Mouse (Mus musculus) neural tube, embryonic 11.5 days (tissue): Measurements from ENCODE around the gene Ranbp3l. TPM values are rescaled to one million over a fixed set of nuclear protein-coding genes. Genes with fewer than 3 reads are reported as not detected.

Source experiments
- ATAC-seq: fragments of 200-750 bp; cut with Nextera tagmentation; 2 replicates; pipeline ENCODE4 v1.8.0; 2017; ENCODE audit warnings: moderate number of reproducible peaks, mild to moderate bottlenecking, moderate TSS enrichment, moderate library complexity; ENCODE audit not compliant: insufficient read depth, low FRiP score, low TSS enrichment
- DNase-seq: peaks from one replicate; pipeline ENCODE4 v3.0.0-alpha.2; 2015; ENCODE audit warnings: low spot score
- H3K27ac ChIP-seq: fragments of 300-500 bp; sonication (generic); 2 replicates; pipeline ENCODE4 v1.5.1; 2014; ENCODE audit warnings: low read depth, mild to moderate bottlenecking, low read length
- H3K27me3 ChIP-seq: fragments of 300-500 bp; sonication (generic); 2 replicates; pipeline ENCODE4 v1.6.1; 2014; ENCODE audit warnings: mild to moderate bottlenecking, low read length, mixed read lengths; ENCODE audit not compliant: control insufficient read depth, insufficient read depth
- H3K36me3 ChIP-seq: fragments of 300-500 bp; sonication (generic); 2 replicates; pipeline ENCODE4 v1.6.1; 2014; ENCODE audit warnings: mild to moderate bottlenecking, low read length, moderate library complexity, mixed read lengths; ENCODE audit not compliant: control insufficient read depth, insufficient read depth
- H3K4me1 ChIP-seq: fragments of 300-500 bp; sonication (generic); 2 replicates; pipeline ENCODE4 v1.6.1; 2014; ENCODE audit warnings: low read length, mixed read lengths; ENCODE audit not compliant: control insufficient read depth, insufficient read depth
- H3K4me2 ChIP-seq: fragments of 300-500 bp; sonication (generic); 2 replicates; pipeline ENCODE4 v1.6.1; 2014; ENCODE audit warnings: low read depth, mild to moderate bottlenecking, moderate library complexity
- H3K4me3 ChIP-seq: fragments of 300-500 bp; sonication (generic); 2 replicates; pipeline ENCODE4 v1.5.1; 2014; ENCODE audit warnings: low read depth, low read length
- H3K9ac ChIP-seq: fragments of 300-500 bp; sonication (generic); 2 replicates; pipeline ENCODE4 v1.6.1; 2014; ENCODE audit warnings: mild to moderate bottlenecking, low read length
- H3K9me3 ChIP-seq: fragments of 300-500 bp; sonication (generic); 2 replicates; pipeline ENCODE4 v1.6.1; 2016; ENCODE audit warnings: low read length; ENCODE audit not compliant: control insufficient read depth
- WGBS: fragments of 180-500 bp; shearing (Covaris S2); extraction: QIAGEN DNeasy Blood & Tissue Kit; methylation state at CpG from one replicate; pipeline ENCODE4 v1.1.7; 2014; 5-methylcytosine and 5-hydroxymethylcytosine counted together
- polyA plus RNA-seq: library from polyadenylated mRNA; unstranded; fragments of >200 nt; fragmentation: Nextera tagmentation; extraction: Ambion mirVana; gene quantifications from 2 replicates; pipeline ENCODE4 v1.2.1, GENCODE M21; 2014

The Ranbp3l gene
- polyA plus RNA-seq, 1 experiment from 2014 or later = not detected

- no peak overlapping the region for H3K9ac ChIP-seq
- 76% methylated on average over 11 of the region's 11 CpGs for WGBS
- H3K27me3 ChIP-seq = no peaks in the 10 kb centered on the region
- H3K27ac ChIP-seq = no peak overlapping the region
- H3K9me3 ChIP-seq = no peaks in the 10 kb centered on the region
- no peak overlapping the region for H3K4me3 ChIP-seq
- DNase-seq = no peak
- no peaks in the 10 kb centered on the region; the same call in 1 of the 2 replicates for H3K36me3 ChIP-seq
- no peak for ATAC-seq
- H3K4me2 ChIP-seq = no peak overlapping the region
- no peaks in the 10 kb centered on the region for H3K4me1 ChIP-seq
Observed at GRCm38 (mm10) chr15:9086813-9087212, 119.1 kb downstream of the Ranbp3l start.

DNA sequence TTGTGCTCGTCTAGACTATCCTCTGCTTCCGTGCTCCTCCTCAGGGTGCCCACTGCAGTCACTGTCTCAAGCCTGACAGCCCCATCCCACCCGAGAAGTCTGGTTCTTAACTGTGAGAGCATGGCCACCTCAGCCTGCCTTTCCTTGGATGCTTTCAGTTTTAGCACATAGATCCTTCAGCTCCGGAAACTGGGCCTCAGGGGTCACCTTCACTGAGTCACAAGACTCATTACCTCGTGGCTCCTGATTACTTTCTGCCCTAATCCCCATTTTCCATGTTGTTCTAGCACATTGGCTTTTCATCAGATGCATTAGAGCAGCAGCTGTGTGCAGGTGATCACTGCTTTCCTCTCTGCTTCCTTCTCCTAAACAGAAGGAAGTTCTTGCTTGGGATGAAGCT lies 119.7 kb downstream of the Ranbp3l start:
- ATAC-seq = no peak

GRCm38 (mm10) chr15:9087895-9088682 lies 120.3 kb downstream of the Ranbp3l start:
- no peak overlapping the region for H3K9ac ChIP-seq
- ATAC-seq = no peak
- H3K27me3 ChIP-seq = no peaks in the 10 kb centered on the region
- no peak overlapping the region for H3K4me3 ChIP-seq
- no peak overlapping the region for H3K4me2 ChIP-seq
- H3K36me3 ChIP-seq = no peaks in the 10 kb centered on the region; the same call in 1 of the 2 replicates
- no peak overlapping the region for H3K27ac ChIP-seq
- WGBS = 89% methylated on average over 17 of the region's 17 CpGs
- H3K4me1 ChIP-seq = no peaks in the 10 kb centered on the region
- H3K9me3 ChIP-seq = no peaks in the 10 kb centered on the region
- no peak for DNase-seq

More for the DNA sequence above, 119.7 kb downstream of the Ranbp3l start:
- DNase-seq = no peak
- Histone ChIP-seq H3K27me3 (no peaks in the 10 kb centered on the region), H3K4me1 (no peaks in the 10 kb centered on the region), H3K4me3 (no peak overlapping the region), H3K9ac (no peak overlapping the region), H3K27ac (no peak overlapping the region), H3K4me2 (no peak overlapping the region), H3K9me3 (no peaks in the 10 kb centered on the region), H3K36me3 (no peaks in the 10 kb centered on the region; the same call in 1 of the 2 replicates)
- 87% methylated on average over 5 of the region's 5 CpGs for WGBS

GRCm38 (mm10) chr15:9088683-9089072 lies 120.9 kb downstream of the Ranbp3l start:
- Histone ChIP-seq H3K4me1 (no peaks in the 10 kb centered on the region), H3K4me3 (no peak overlapping the region), H3K27ac (no peak overlapping the region), H3K36me3 (peaks cover 3% of the 10 kb centered on the region; the same call in 1 of the 2 replicates), H3K9ac (no peak overlapping the region), H3K9me3 (no peaks in the 10 kb centered on the region), H3K4me2 (no peak overlapping the region), H3K27me3 (no peaks in the 10 kb centered on the region)
- DNase-seq = no peak
- ATAC-seq = no peak
- WGBS = 61% methylated on average over 8 of the region's 8 CpGs

GRCm38 (mm10) chr15:9089136-9089720 lies 121.5 kb downstream of the Ranbp3l start:
- WGBS = 46% methylated on average over 2 of the region's 2 CpGs

DNA sequence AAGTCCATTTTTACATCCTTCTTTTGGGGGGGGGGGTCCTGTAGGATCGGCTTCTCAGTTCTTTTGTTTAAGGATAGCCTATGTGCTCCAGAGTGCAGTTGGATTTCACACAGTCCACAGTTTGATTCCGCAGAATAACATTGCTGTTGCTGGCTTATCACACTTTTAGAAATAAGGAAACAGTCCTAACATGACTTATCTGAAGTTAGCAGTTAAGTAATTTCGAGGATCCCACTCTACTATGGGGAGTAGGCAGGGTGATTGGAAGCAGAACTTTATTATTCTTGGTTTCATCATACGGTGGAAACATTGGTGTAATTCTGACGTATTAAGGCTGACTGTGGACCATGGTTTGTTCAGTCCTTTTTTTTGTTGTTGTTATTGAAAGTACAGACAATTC lies 122.9 kb downstream of the Ranbp3l start:
- H3K36me3 ChIP-seq = peaks cover 3% of the 10 kb centered on the region; the same call in 1 of the 2 replicates
- no peaks in the 10 kb centered on the region for H3K27me3 ChIP-seq
- WGBS = 96% methylated on average over 5 of the region's 5 CpGs

More at GRCm38 (mm10) chr15:9089136-9089720, 121.5 kb downstream of the Ranbp3l start:
- Histone ChIP-seq H3K4me3 (no peak overlapping the region), H3K27ac (no peak overlapping the region), H3K9me3 (no peaks in the 10 kb centered on the region), H3K9ac (no peak overlapping the region), H3K36me3 (peaks cover 3% of the 10 kb centered on the region; the same call in 1 of the 2 replicates), H3K27me3 (no peaks in the 10 kb centered on the region), H3K4me1 (no peaks in the 10 kb centered on the region), H3K4me2 (no peak overlapping the region)
- no peak for ATAC-seq
- no peak for DNase-seq

GRCm38 (mm10) chr15:9093598-9094365 lies 126.0 kb downstream of the Ranbp3l start:
- no peak overlapping the region for H3K27ac ChIP-seq
- no peak for DNase-seq
- H3K27me3 ChIP-seq = no peaks in the 10 kb centered on the region
- H3K4me3 ChIP-seq = no peak overlapping the region
- no peak overlapping the region for H3K9ac ChIP-seq
- 73% methylated on average over 11 of the region's 11 CpGs for WGBS
- H3K9me3 ChIP-seq = no peaks in the 10 kb centered on the region
- H3K4me2 ChIP-seq = no peak overlapping the region
- H3K4me1 ChIP-seq = no peaks in the 10 kb centered on the region
- peaks cover 3% of the 10 kb centered on the region; the same call in 1 of the 2 replicates for H3K36me3 ChIP-seq
- ATAC-seq = peak; percentile 35

More for the DNA sequence above, 122.9 kb downstream of the Ranbp3l start:
- no peak overlapping the region for H3K27ac ChIP-seq
- H3K4me3 ChIP-seq = no peak overlapping the region
- no peak overlapping the region for H3K9ac ChIP-seq
- ATAC-seq = no peak
- H3K9me3 ChIP-seq = no peaks in the 10 kb centered on the region
- H3K4me1 ChIP-seq = no peaks in the 10 kb centered on the region
- no peak for DNase-seq
- no peak overlapping the region for H3K4me2 ChIP-seq

GRCm38 (mm10) chr15:9094366-9094750 lies 126.6 kb downstream of the Ranbp3l start:
- 25% methylated on average over 13 of the region's 13 CpGs for WGBS
- no peaks in the 10 kb centered on the region for H3K4me1 ChIP-seq
- no peak overlapping the region for H3K4me3 ChIP-seq
- no peak overlapping the region for H3K9ac ChIP-seq
- DNase-seq = peak; percentile 62
- ATAC-seq = peak; percentile 93
- H3K9me3 ChIP-seq = no peaks in the 10 kb centered on the region
- H3K27ac ChIP-seq = no peak overlapping the region
- no peaks in the 10 kb centered on the region for H3K27me3 ChIP-seq
- no peak overlapping the region for H3K4me2 ChIP-seq
- H3K36me3 ChIP-seq = peaks cover 3% of the 10 kb centered on the region; the same call in 1 of the 2 replicates
